Mouse (Mus musculus) limb, embryonic 13.5 days (tissue): Measurements from ENCODE around the gene Rtkn2. TPM values are rescaled to one million over a fixed set of nuclear protein-coding genes. Genes with fewer than 3 reads are reported as not detected.
"Not testable (repeated sequence)": the region's sequence is repeated elsewhere in the genome, so short reads cannot be mapped to it uniquely, and the experiment has no call there.

Source experiments
- ATAC-seq: fragments of 200-750 bp; cut with Nextera tagmentation; 2 replicates; pipeline ENCODE4 v1.8.0; 2017; ENCODE audit warnings: low read depth, moderate number of reproducible peaks, moderate TSS enrichment; ENCODE audit not compliant: low FRiP score
- H3K27ac ChIP-seq: fragments of 300-500 bp; sonication (generic); 2 replicates; pipeline ENCODE4 v1.5.1; 2015; ENCODE audit warnings: inconsistent platforms, mild to moderate bottlenecking, moderate library complexity
- H3K27me3 ChIP-seq: fragments of 300-500 bp; sonication (generic); 2 replicates; pipeline ENCODE4 v1.6.1; 2015; ENCODE audit warnings: mild to moderate bottlenecking, inconsistent platforms
- H3K36me3 ChIP-seq: fragments of 300-500 bp; sonication (generic); 2 replicates; pipeline ENCODE4 v1.6.1; 2015; ENCODE audit warnings: inconsistent platforms, mild to moderate bottlenecking, moderate library complexity
- H3K4me1 ChIP-seq: fragments of 300-500 bp; sonication (generic); 2 replicates; pipeline ENCODE4 v1.6.1; 2015; ENCODE audit warnings: inconsistent platforms
- H3K4me2 ChIP-seq: fragments of 300-500 bp; sonication (generic); replicated peaks from 2 replicates; pipeline ENCODE4 v1.6.1; 2015; ENCODE audit warnings: inconsistent platforms, mild to moderate bottlenecking, moderate library complexity
- H3K4me3 ChIP-seq: fragments of 300-500 bp; sonication (generic); 2 replicates; pipeline ENCODE4 v1.5.1; 2015; ENCODE audit warnings: moderate library complexity, mild to moderate bottlenecking, inconsistent platforms
- H3K9ac ChIP-seq: fragments of 300-500 bp; sonication (generic); 2 replicates; pipeline ENCODE4 v1.6.1; 2015; ENCODE audit warnings: mild to moderate bottlenecking, inconsistent platforms
- H3K9me3 ChIP-seq: fragments of 300-500 bp; sonication (generic); 2 replicates; pipeline ENCODE4 v1.6.1; 2016; ENCODE audit warnings: inconsistent platforms
- WGBS: fragments of 180-500 bp; shearing (Covaris S2); methylation state at CpG from one replicate; pipeline ENCODE4 v1.1.7; 2015; 5-methylcytosine and 5-hydroxymethylcytosine counted together
- polyA plus RNA-seq: library from polyadenylated mRNA; unstranded; fragments of >200 nt; fragmentation: Nextera tagmentation; extraction: Ambion mirVana; gene quantifications from 2 replicates; pipeline ENCODE4 v1.2.1, GENCODE M21; 2015

The Rtkn2 gene
- polyA plus RNA-seq, 1 experiment from 2014 or later: 9.2 TPM

DNA sequence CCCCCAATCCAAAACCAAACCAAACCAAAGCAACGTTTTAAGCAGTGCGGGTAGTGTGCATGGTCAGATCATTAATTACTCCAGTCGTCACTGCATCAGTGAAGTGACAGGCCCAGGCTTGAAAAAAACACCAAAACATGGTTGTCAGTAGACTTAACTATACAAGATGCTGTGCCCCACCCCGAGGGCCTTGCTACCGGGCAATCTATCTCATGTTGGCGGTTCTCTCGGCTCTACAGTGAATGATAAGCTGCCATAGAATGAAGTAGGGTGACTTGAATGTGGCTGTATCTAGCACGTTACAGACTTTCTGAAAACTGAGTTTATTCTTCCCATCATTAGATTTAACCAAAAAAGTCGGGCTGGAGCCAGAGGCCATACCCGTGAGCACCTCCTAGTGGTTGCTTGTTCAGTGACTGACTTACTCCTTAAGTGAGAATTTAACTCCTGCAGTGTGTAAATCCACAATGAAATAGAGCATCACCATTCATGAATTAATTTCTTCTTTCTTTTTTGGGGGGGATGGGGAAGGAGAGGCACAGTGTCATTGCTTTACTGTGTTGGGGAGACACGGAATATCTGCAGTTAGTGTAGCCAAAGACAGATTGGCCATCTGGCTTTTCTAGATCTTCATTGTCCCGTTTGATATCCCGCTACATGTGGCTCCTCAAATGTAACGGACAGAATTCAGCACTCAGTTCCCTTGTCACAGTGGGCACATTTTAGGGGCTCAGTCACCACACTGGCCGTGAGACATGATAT, 110.2 kb downstream of the Rtkn2 start:
- WGBS: 67% methylated on average over 15 of the region's 15 CpGs

DNA sequence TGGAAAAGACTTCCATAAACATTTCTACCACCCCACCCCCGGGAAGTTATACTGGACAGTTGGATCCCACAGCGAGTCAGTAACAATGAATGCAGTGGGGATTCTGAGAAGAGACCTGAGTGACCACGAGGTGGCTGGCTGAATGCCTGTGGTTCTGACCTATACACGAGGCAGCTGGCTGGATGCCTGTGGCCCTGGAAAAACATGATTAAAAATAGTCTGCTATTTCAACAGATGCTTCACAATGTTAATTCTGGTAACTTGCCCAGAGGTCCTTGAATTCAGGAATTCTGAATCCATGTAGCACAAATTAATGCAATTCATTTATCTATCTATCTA, 110.8 kb downstream of the Rtkn2 start:
- Histone ChIP-seq H3K9ac (no peak overlapping the region), H3K36me3 (peaks cover 17% of the 10 kb centered on the region), H3K4me3 (no peak overlapping the region), H3K27me3 (no peaks in the 10 kb centered on the region), H3K4me2 (no peak overlapping the region), H3K4me1 (peaks cover 12% of the 10 kb centered on the region; the same call in 1 of the 2 replicates), H3K9me3 (no peaks in the 10 kb centered on the region), H3K27ac (no peak overlapping the region)
- WGBS: 62% methylated on average over 4 of the region's 4 CpGs
- no peak; the same call in 1 of the 2 replicates for ATAC-seq

More for the DNA sequence above, 110.2 kb downstream of the Rtkn2 start:
- no peak overlapping the region for H3K4me2 ChIP-seq
- H3K36me3 ChIP-seq: peaks cover 11% of the 10 kb centered on the region
- H3K4me3 ChIP-seq: no peak overlapping the region
- H3K4me1 ChIP-seq: peaks cover 12% of the 10 kb centered on the region; the same call in 1 of the 2 replicates
- no peak overlapping the region for H3K9ac ChIP-seq
- no peaks in the 10 kb centered on the region for H3K9me3 ChIP-seq
- H3K27ac ChIP-seq: no peak overlapping the region
- no peaks in the 10 kb centered on the region for H3K27me3 ChIP-seq
- no peak for ATAC-seq

GRCm38 (mm10) chr10:68090544-68090943, 111.2 kb downstream of the Rtkn2 start:
- no peak overlapping the region for H3K27ac ChIP-seq
- H3K36me3 ChIP-seq: peaks cover 21% of the 10 kb centered on the region
- 59% methylated on average over 3 of the region's 3 CpGs for WGBS
- no peak for ATAC-seq
- no peaks in the 10 kb centered on the region for H3K9me3 ChIP-seq
- H3K27me3 ChIP-seq: no peaks in the 10 kb centered on the region
- H3K4me2 ChIP-seq: no peak overlapping the region
- H3K9ac ChIP-seq: no peak overlapping the region
- H3K4me1 ChIP-seq: peaks cover 12% of the 10 kb centered on the region; the same call in 1 of the 2 replicates
- H3K4me3 ChIP-seq: no peak overlapping the region

DNA sequence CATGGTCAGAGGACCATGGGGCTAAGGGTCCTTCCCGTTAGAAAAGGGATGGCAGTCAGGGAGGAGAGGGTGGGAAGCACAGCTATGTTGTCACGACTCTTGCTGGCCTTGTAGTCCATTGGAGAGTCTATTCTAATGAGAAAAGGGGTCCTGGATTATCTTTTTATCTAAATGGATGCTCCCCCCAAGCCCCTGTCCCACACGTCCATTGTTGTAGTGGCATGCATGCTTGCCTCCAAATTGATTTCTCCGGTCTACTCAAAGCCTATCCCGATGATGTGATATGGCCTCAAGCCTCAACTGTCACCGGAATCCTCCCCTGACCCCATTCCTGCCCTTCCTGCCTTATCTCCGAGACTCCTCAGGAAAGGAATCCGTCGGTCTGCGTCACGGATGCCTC, 111.6 kb downstream of the Rtkn2 start:
- WGBS: 92% methylated on average over 11 of the region's 11 CpGs
- peaks cover 25% of the 10 kb centered on the region for H3K36me3 ChIP-seq
- H3K9me3 ChIP-seq: no peaks in the 10 kb centered on the region
- peaks cover 12% of the 10 kb centered on the region; the same call in 1 of the 2 replicates for H3K4me1 ChIP-seq
- no peaks in the 10 kb centered on the region for H3K27me3 ChIP-seq
- no peak overlapping the region for H3K4me3 ChIP-seq
- no peak overlapping the region for H3K27ac ChIP-seq
- no peak overlapping the region for H3K9ac ChIP-seq
- no peak overlapping the region for H3K4me2 ChIP-seq
- ATAC-seq: no peak

DNA sequence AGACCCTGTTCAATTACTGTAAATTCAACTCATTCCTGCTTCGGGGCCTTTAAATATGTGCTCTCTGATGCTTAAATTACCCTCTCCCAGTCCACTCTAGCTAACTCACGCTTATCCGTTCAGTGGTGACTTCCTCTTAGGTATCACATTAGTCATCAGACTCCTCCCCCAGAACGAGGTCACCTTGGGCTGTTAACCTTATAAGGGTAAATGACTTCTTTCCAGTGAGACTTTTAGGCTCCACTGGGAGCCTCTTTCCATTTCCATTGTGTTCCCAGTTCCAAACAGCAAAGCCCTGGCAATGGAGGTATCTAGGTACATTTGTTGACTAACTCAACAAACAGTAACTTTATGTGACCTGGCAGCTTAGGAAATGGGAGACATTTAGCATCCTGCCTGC, 112.5 kb downstream of the Rtkn2 start:
- no peak for ATAC-seq
- Histone ChIP-seq H3K27ac (no peak overlapping the region), H3K4me2 (no peak overlapping the region), H3K9ac (no peak overlapping the region), H3K36me3 (peaks cover 34% of the 10 kb centered on the region), H3K4me1 (peaks cover 9% of the 10 kb centered on the region; the same call in 1 of the 2 replicates), H3K4me3 (no peak overlapping the region), H3K27me3 (no peaks in the 10 kb centered on the region), H3K9me3 (no peaks in the 10 kb centered on the region)
- WGBS: 80% methylated on average over 4 of the region's 4 CpGs

- no peaks in the 10 kb centered on the region for H3K9me3 ChIP-seq
- H3K4me2 ChIP-seq: no peak overlapping the region
- peaks cover 50% of the 10 kb centered on the region for H3K36me3 ChIP-seq
- no peak overlapping the region for H3K4me3 ChIP-seq
- no peak overlapping the region for H3K27ac ChIP-seq
- ATAC-seq: no peak
- H3K27me3 ChIP-seq: no peaks in the 10 kb centered on the region
- no peak overlapping the region for H3K9ac ChIP-seq
- H3K4me1 ChIP-seq: 0 out of 2 replicates have a peak, but pooled peaks cover 7% of the 10 kb centered on the region
- 89% methylated on average over 3 of the region's 3 CpGs for WGBS
Measured at GRCm38 (mm10) chr10:68093496-68093895, 114.1 kb downstream of the Rtkn2 start.

GRCm38 (mm10) chr10:68095136-68095535, 115.8 kb downstream of the Rtkn2 start:
- Histone ChIP-seq H3K4me3 (no peak overlapping the region), H3K36me3 (peaks cover 55% of the 10 kb centered on the region), H3K9me3 (no peaks in the 10 kb centered on the region), H3K27me3 (no peaks in the 10 kb centered on the region), H3K4me2 (no peak overlapping the region), H3K4me1 (no peaks in the 10 kb centered on the region), H3K9ac (no peak overlapping the region), H3K27ac (no peak overlapping the region)
- WGBS: 89% methylated on average over 2 of the region's 2 CpGs
- ATAC-seq: no peak

DNA sequence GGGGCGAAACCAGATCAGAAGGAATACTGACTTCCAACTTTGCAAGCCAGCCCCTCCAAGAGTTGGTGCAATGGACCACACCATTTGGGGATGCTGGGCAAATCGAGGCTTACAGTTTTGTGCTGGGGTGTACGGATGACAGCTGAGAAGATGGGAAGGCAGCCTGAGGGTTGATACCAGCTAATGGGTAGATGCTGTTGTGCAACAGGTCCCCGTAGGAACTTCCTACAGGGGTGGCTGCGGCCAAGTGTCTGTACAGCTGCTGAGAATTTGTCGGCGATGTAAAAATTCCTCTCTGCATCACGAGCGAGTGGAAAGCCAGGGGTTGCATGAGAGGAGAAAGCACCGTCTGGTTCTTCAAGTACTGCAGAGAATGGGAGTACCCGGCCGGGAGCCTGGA, 117.0 kb downstream of the Rtkn2 start:
- no peak overlapping the region for H3K27ac ChIP-seq
- H3K4me1 ChIP-seq: no peaks in the 10 kb centered on the region
- no peak overlapping the region for H3K4me2 ChIP-seq
- no peak overlapping the region for H3K4me3 ChIP-seq
- no peak overlapping the region for H3K9ac ChIP-seq
- 91% methylated on average over 12 of the region's 12 CpGs for WGBS
- ATAC-seq: no peak
- no peaks in the 10 kb centered on the region for H3K27me3 ChIP-seq
- no peaks in the 10 kb centered on the region for H3K9me3 ChIP-seq
- peaks cover 67% of the 10 kb centered on the region for H3K36me3 ChIP-seq

DNA sequence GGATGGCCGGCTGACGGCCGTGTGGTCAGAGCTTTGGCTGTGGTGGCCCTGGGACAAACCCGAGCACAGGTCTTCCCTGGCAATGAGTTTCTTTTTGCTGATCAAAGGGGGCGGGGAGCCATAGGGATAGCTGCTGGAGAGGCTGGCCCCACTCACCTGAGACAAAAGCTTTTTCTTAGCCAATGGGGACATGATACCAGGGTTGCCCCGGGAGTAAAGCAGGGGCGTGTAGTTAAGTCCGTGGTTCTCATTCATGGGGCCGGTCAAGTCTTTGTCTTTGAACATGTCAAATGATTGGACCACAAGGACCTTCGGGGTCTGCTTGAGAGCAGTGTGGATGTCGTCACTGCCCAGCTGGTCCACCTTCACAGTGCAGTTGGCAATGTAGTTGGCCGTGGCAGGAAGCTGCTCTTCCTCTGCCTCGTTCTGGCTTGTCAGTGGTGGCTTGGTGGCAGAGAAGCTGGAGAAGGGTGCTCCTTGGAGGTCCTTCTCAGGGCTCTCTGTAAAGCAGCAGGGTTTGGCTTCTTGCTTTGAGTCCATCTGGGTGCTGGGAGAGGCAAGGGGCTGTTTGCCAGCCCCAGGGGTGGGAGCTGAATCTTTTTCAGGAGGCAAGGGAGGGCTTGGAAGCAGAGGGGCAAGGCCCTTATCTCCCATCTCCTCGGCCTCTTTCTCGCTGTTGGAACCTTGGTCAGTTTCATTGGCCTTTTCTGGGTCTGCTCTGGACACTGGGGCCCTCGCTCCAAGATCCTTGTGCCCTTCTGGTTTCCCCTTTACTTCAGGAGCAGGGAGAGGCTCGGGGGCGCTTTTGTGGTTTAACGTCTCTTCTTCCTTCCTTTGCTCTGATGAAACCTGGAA, 118.7 kb downstream of the Rtkn2 start:
- Histone ChIP-seq H3K4me3 (no peak overlapping the region), H3K36me3 (peaks cover 77% of the 10 kb centered on the region), H3K4me1 (0 out of 2 replicates have a peak, but pooled peaks cover 5% of the 10 kb centered on the region), H3K4me2 (no peak overlapping the region), H3K9ac (no peak overlapping the region), H3K9me3 (no peaks in the 10 kb centered on the region), H3K27ac (no peak overlapping the region), H3K27me3 (no peaks in the 10 kb centered on the region)
- 94% methylated on average over 19 of the region's 19 CpGs for WGBS
- ATAC-seq: no peak

- not testable (repeated sequence) for H3K4me3 ChIP-seq, H3K27me3 ChIP-seq, ATAC-seq, H3K9me3 ChIP-seq, H3K4me2 ChIP-seq, H3K9ac ChIP-seq, H3K27ac ChIP-seq
- Histone ChIP-seq H3K36me3 (peaks cover 64% of the 10 kb centered on the region), H3K4me1 (peaks cover 20% of the 10 kb centered on the region)
- WGBS: 89% methylated on average over 7 of the region's 7 CpGs
Measured at GRCm38 (mm10) chr10:68099801-68100200, 120.4 kb downstream of the Rtkn2 start.

DNA sequence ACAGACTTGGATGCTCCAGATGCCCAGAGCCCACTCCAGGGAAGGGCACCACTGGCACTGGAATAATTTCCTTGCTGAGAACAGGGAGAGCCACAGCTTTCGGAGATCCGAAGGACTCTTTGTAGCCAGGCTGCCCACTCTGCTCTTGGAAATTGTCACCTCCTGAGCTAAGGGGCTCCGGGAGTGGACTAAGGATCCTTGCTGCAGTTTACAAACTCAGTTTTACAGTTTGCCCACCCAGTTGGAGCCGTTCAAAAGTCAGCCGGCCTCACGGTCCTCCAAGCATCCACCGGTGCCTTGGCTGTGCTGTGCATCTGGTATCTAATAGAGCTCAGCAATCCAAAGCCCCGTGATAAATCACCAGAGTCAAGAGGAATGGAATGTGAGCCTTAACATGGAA, 121.1 kb downstream of the Rtkn2 start:
- no peaks in the 10 kb centered on the region for H3K27me3 ChIP-seq
- no peak overlapping the region for H3K27ac ChIP-seq
- H3K36me3 ChIP-seq: peaks cover 57% of the 10 kb centered on the region
- no peak overlapping the region for H3K9ac ChIP-seq
- peaks cover 27% of the 10 kb centered on the region for H3K4me1 ChIP-seq
- no peak overlapping the region for H3K4me2 ChIP-seq
- no peak overlapping the region for H3K4me3 ChIP-seq
- no peak for ATAC-seq
- H3K9me3 ChIP-seq: no peaks in the 10 kb centered on the region
- 55% methylated on average over 8 of the region's 8 CpGs for WGBS

DNA sequence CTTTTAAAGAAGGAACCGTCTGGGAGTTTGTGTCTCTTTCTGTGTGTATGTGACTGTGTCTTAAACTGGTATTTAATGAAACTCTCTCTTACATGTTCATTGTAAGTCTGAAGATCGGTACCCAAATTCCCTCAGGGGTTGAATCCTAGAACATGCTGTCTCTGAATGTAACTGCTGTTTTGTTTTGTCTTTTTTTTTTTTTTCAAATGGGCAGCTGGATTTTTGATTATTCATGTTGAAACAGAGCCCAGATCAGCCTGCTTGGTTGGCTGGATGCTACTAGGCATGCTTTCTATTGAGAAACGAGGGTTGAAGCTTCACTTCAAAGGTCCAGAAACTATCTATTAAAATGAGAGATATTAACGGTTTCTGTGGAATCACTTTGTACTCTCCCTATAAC, 121.9 kb downstream of the Rtkn2 start:
- Histone ChIP-seq H3K4me3 (no peak overlapping the region), H3K9me3 (no peaks in the 10 kb centered on the region), H3K4me2 (no peak overlapping the region), H3K36me3 (peaks cover 49% of the 10 kb centered on the region), H3K27ac (no peak overlapping the region), H3K27me3 (no peaks in the 10 kb centered on the region), H3K4me1 (peaks cover 35% of the 10 kb centered on the region), H3K9ac (no peak overlapping the region)
- WGBS: 79% methylated on average over 4 of the region's 4 CpGs
- ATAC-seq: no peak
